Mouse (Mus musculus) frontal cortex, postnatal 25 days (tissue): ENCODE measurements at regions not wholly inside any gene's neighbourhood (a gene's known extent, or its start where the extent isn't known, plus 50 kb on each side); places are given as distances from the start of the nearest gene placed in this dataset.
"Not testable (repeated sequence)": the region's sequence is repeated elsewhere in the genome, so short reads cannot be mapped to it uniquely, and the experiment has no call there.

Experiments
- DNase-seq, 2 experiments: peaks; one replicate each; pipeline ENCODE4 v3.0.0; 2022; ENCODE audit warnings: low spot score in 2 of 2

GRCm38 (mm10) chr3:109224526-109224925 is 101.6 kb downstream of the Slc25a24 start:
- DNase-seq, result no peak

- DNase-seq, result no peak
These were observed 106.2 kb upstream of the Vav3 start for GRCm38 (mm10) chr3:109234275-109234674.

GRCm38 (mm10) chr3:109236918-109237317 is 103.5 kb upstream of the Vav3 start:
- DNase-seq, result no peak

- no peak for DNase-seq
These were observed 97.0 kb upstream of the Vav3 start for GRCm38 (mm10) chr3:109243491-109243890.

- DNase-seq, result no peak
These were observed 91.7 kb upstream of the Vav3 start for GRCm38 (mm10) chr3:109248801-109249200.

- no peak for DNase-seq
These were observed 91.1 kb upstream of the Vav3 start for GRCm38 (mm10) chr3:109249359-109249758.

- DNase-seq, result no peak
These were observed 90.5 kb upstream of the Vav3 start for GRCm38 (mm10) chr3:109249989-109250388.

GRCm38 (mm10) chr3:109251716-109252115 is 88.7 kb upstream of the Vav3 start:
- DNase-seq, result no peak

GRCm38 (mm10) chr3:109254001-109254630 is 86.3 kb upstream of the Vav3 start:
- no peak for DNase-seq

GRCm38 (mm10) chr3:109254957-109255356 is 85.5 kb upstream of the Vav3 start:
- no peak for DNase-seq

- no peak for DNase-seq
These were observed 83.7 kb upstream of the Vav3 start for GRCm38 (mm10) chr3:109256723-109257122.

GRCm38 (mm10) chr3:109266947-109267346 is 73.5 kb upstream of the Vav3 start:
- DNase-seq, result not testable (repeated sequence)

- no peak for DNase-seq
These were observed 69.7 kb upstream of the Vav3 start for GRCm38 (mm10) chr3:109270783-109271182.

GRCm38 (mm10) chr3:109273074-109273801 is 67.2 kb upstream of the Vav3 start:
- peak in 1 of 2 experiments; percentile 28 for DNase-seq

- DNase-seq, result no peak
These were observed 66.7 kb upstream of the Vav3 start for GRCm38 (mm10) chr3:109273802-109274155.

GRCm38 (mm10) chr3:109279086-109279485 is 61.4 kb upstream of the Vav3 start:
- DNase-seq, result no peak

- no peak for DNase-seq
These were observed 53.9 kb upstream of the Vav3 start for GRCm38 (mm10) chr3:109286590-109286989.
